Mouse (Mus musculus): ENCODE results near the gene Pold3.

GRCm38 (mm10) chr7:100111506-100111905 lies 9.9 kb downstream of the Pold3 start:
- TF ChIP-seq GATA1 (IDR thresholded peaks at IDR 0.05; ENCODE audit: low read length) (no peak), TAL1 (IDR thresholded peaks at IDR 0.05; ENCODE audit: low read length) (no peak)

Data from erythroblast, embryonic 14.5 days (primary cell).